Mouse (Mus musculus): ENCODE data around the gene Hoxa11. TPM values are rescaled to one million over a fixed set of nuclear protein-coding genes. Genes with fewer than 3 reads are reported as not detected.

The Hoxa11 gene
- polyA plus RNA-seq (2015; fragmentation: Nextera tagmentation; extraction: Ambion mirVana): not detected in 2 replicates

DNA sequence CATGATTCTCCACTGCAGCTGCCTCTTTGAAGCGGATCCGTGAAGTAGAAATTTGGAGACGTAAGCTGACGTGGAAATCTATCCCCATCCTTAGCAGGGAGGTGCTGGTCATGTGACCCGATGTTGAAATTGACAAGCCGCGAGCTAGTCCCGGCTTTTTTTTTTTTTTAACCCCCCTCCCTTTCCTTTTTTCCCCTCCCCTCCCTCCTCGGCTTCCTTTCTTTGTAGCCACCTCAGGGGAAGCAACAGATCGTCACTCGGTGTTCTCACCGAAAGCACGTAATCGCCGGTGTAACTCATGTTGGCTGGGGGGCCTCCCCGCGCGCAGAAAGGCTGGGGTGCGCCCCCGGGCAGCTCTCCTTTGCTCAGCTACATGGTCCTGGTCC, at the start of gene Hoxa11:
Gene Hoxa11, minus strand, starts transcription at position 54 of the 386 bp plus-strand sequence.
- H3K9me3 ChIP-seq: no peaks in the 10 kb centered on the region
- no peak within 1 kb of the TSS for H3K4me3 ChIP-seq
- H3K27me3 ChIP-seq: peaks cover 99% of the 10 kb centered on the region
- H3K4me2 ChIP-seq: no peak within 1 kb of the TSS
- H3K4me1 ChIP-seq: peaks cover 9% of the 10 kb centered on the region; the same call in 1 of the 2 replicates
- ATAC-seq (ENCODE audit: insufficient number of reproducible peaks, insufficient read depth, low FRiP score, low TSS enrichment, low read depth): no peak
- H3K9ac ChIP-seq: no peak within 1 kb of the TSS
- H3K27ac ChIP-seq: no peak within 1 kb of the TSS
- WGBS: 1% methylated on average over 20 of the region's 20 CpGs
- no peaks in the 10 kb centered on the region for H3K36me3 ChIP-seq

DNA sequence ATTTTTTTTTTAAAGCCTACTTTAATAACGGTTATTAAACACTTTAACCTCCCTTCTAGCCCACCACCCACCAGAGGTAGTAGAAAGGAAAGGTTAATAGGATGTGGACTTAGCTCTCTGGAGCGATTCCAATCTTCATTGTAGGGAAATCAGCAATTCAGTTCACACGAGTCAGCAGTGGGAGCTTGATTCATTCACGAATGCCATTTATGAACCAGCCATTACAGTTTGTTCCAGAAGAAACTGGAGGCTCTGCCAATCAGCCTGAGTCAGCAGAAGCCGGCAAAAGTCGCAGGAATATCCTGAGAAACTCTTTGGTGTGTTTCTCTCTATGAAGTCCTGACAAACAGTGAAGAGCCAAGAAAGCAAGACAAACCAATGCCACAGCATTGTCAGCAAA, 49.0 kb upstream of the Hoxa11 start:
- H3K4me1 ChIP-seq: peaks cover 9% of the 10 kb centered on the region
- ATAC-seq (ENCODE audit: insufficient number of reproducible peaks, insufficient read depth, low FRiP score, low TSS enrichment, low read depth): no peak
- no peaks in the 10 kb centered on the region for H3K9me3 ChIP-seq
- H3K4me2 ChIP-seq: no peak overlapping the region
- H3K9ac ChIP-seq: no peak overlapping the region
- no peaks in the 10 kb centered on the region for H3K36me3 ChIP-seq
- no peak overlapping the region for H3K27ac ChIP-seq
- H3K4me3 ChIP-seq: no peak overlapping the region
- peaks cover 87% of the 10 kb centered on the region for H3K27me3 ChIP-seq
- WGBS: 74% methylated on average over 6 of the region's 6 CpGs

DNA sequence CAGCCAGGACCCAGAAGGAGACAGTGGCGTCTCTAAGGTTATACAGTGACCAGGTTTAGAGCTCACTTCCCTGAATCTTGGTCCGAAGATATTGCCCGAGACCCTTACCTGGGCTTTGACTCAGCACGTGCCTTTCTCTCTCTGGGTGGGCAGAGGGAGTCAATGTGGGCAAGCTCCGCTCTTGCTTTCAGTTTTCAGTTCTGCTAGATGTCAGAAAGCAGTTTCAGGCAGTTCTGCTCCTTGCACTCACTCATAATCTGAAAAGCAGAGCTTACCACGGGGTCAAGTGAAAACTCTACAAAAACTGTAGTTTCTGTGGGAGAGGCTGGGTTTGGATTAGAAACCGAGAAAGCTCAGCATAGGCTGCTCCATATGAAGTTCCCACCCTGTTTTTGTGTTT, 46.7 kb upstream of the Hoxa11 start:
- H3K4me2 ChIP-seq: no peak overlapping the region
- H3K27me3 ChIP-seq: peaks cover 93% of the 10 kb centered on the region
- H3K27ac ChIP-seq: no peak overlapping the region
- H3K36me3 ChIP-seq: no peaks in the 10 kb centered on the region
- no peak overlapping the region for H3K4me3 ChIP-seq
- no peaks in the 10 kb centered on the region for H3K9me3 ChIP-seq
- H3K4me1 ChIP-seq: peaks cover 9% of the 10 kb centered on the region
- WGBS: 52% methylated on average over 7 of the region's 7 CpGs
- H3K9ac ChIP-seq: no peak overlapping the region
- no peak for ATAC-seq (ENCODE audit: insufficient number of reproducible peaks, insufficient read depth, low FRiP score, low TSS enrichment, low read depth)

DNA sequence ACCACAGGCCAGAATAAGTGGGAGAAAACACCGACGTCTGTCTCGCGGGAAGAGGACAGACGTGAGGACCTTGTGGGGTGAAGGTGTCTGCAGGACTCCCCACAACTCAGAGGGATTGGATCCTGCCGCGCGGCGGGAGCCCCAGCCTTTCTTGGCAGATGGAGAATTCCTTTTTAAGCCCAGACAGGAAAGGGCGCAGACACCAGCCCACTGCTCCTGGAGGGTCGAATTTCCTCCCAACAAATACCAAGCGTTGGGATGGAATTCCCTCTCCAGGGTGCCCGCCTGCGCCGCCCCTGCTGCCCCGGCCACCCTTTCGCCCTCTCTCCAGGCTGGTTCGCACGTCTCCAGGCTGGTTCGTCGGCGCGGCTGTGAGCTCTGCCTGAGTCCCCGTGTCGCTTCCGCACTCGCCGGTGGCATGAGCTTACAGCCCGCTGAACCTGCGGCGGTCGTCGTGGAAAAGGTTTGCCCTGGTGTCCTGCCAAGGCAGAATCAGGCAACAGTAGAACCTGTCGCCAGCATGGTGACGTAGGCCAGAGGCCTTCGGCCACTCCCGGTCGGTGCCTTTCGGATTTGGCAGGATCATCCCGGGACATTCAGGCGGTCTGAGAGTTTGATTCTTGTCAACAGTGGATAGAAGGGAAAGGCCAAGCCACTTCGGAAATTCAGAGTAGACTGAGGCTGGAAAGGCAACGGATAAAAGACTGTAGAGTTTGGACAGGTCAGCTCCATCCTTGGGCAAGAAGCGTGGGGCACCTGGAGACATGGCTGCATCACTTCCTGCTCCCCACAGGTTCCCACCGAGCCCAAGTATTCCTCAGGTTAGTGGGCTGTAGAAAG, 45.6 kb upstream of the Hoxa11 start:
- ATAC-seq (ENCODE audit: insufficient number of reproducible peaks, insufficient read depth, low FRiP score, low TSS enrichment, low read depth): no peak
- peaks cover 9% of the 10 kb centered on the region for H3K4me1 ChIP-seq
- peak overlapping the region; percentile 56 for H3K4me2 ChIP-seq
- H3K36me3 ChIP-seq: no peaks in the 10 kb centered on the region
- peak overlapping the region; percentile 32 for H3K4me3 ChIP-seq
- peak overlapping the region; percentile 49 for H3K9ac ChIP-seq
- peaks cover 92% of the 10 kb centered on the region for H3K27me3 ChIP-seq
- 2% methylated on average over 45 of the region's 45 CpGs for WGBS
- no peaks in the 10 kb centered on the region for H3K9me3 ChIP-seq
- no peak overlapping the region for H3K27ac ChIP-seq

DNA sequence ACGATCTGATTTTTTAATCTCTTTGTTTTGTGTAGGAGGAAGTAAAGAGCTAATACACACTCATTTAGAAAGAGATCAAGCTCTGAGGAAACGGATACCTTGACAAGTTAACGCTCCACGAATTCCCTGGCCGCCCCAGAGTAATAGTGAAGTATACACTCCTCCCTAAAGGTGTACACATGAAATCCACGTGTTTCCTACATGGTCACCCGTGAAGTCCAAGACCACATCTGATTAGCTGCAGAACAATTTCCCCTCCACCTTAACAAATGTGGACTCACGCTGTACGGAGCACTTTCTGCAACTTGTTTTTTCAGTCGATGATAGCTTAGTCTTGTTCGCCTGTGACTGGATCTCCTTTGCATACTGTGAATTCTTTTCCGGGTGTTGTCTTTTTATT, 44.6 kb upstream of the Hoxa11 start:
- no peak for ATAC-seq (ENCODE audit: insufficient number of reproducible peaks, insufficient read depth, low FRiP score, low TSS enrichment, low read depth)
- WGBS: 16% methylated on average over 12 of the region's 12 CpGs
- peaks cover 91% of the 10 kb centered on the region for H3K27me3 ChIP-seq

DNA sequence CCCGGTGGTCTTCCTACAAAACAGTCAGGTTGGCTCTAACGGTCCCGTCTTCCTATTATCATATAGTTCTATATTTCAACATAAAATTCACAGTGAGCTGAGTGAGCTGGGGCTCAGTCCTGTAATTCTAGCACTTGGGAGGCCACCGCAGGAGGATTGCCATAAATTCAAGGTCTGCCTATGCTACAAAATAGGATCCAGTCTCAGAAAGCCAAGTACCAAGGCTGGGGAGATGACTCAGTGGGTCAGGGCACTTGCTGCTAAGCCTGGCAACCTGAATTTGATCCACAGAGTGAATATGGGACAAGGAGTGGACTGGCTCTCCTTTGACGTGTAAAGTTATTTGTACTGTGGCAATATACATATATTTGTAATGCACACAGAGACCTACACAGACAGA, 38.3 kb upstream of the Hoxa11 start:
- no peaks in the 10 kb centered on the region for H3K9me3 ChIP-seq
- H3K27ac ChIP-seq: no peak overlapping the region
- ATAC-seq (ENCODE audit: insufficient number of reproducible peaks, insufficient read depth, low FRiP score, low TSS enrichment, low read depth): no peak
- WGBS: 81% methylated on average over 5 of the region's 5 CpGs
- no peaks in the 10 kb centered on the region for H3K4me1 ChIP-seq
- peaks cover 85% of the 10 kb centered on the region for H3K27me3 ChIP-seq
- no peak overlapping the region for H3K4me2 ChIP-seq
- H3K36me3 ChIP-seq: no peaks in the 10 kb centered on the region
- no peak overlapping the region for H3K9ac ChIP-seq
- H3K4me3 ChIP-seq: no peak overlapping the region

More for the DNA sequence above, 44.6 kb upstream of the Hoxa11 start:
- no peaks in the 10 kb centered on the region for H3K9me3 ChIP-seq
- H3K4me3 ChIP-seq: no peak overlapping the region
- peaks cover 9% of the 10 kb centered on the region for H3K4me1 ChIP-seq
- no peak overlapping the region for H3K27ac ChIP-seq
- no peak overlapping the region for H3K4me2 ChIP-seq
- no peak overlapping the region for H3K9ac ChIP-seq
- H3K36me3 ChIP-seq: no peaks in the 10 kb centered on the region

DNA sequence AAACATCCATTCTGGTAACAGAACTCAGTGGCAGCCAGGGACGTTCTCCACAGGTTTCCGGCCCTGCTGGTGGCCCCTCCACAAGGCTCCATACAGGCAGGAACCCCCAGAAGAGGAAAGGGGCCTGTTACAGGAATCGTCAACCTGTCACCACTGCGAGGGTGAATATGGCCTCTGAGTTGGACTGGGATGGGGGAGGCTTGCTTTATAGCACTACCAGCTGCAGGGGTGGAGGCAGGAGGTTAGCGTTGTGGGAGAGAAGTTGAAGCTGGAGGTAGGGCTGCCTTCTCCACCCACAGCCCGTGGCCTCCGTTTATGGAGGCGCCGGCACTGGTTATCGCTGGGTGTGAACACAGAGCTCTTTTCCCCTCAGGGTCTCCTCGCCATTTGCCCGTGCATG, 35.5 kb upstream of the Hoxa11 start:
- WGBS: 57% methylated on average over 12 of the region's 12 CpGs

DNA sequence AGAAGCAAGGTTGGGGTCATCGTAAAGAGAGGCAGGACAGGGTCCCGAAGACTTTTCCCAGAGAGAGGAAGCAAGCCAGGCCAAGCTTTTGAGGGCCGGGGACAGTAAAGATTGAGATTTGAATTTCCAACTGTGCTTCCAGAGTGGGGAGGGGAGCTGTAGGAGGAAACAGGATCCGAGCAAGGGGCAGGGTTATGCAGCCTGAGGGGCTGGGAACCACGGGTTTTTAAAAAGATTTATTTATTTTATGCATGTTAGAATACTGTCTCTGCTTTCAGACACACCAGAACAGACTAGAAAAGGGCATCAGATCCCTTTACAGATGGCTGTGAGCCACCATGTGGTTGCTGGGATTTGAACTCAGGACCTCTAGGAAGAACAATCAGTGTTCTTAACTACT, 31.3 kb upstream of the Hoxa11 start:
- no peaks in the 10 kb centered on the region for H3K36me3 ChIP-seq
- H3K27ac ChIP-seq: no peak overlapping the region
- no peaks in the 10 kb centered on the region for H3K9me3 ChIP-seq
- WGBS: 5% methylated on average over 5 of the region's 5 CpGs
- H3K4me2 ChIP-seq: no peak overlapping the region
- no peak overlapping the region for H3K9ac ChIP-seq
- no peak for ATAC-seq (ENCODE audit: insufficient number of reproducible peaks, insufficient read depth, low FRiP score, low TSS enrichment, low read depth)
- H3K27me3 ChIP-seq: peaks cover 97% of the 10 kb centered on the region
- 0 out of 2 replicates have a peak, but pooled peaks cover 2% of the 10 kb centered on the region for H3K4me1 ChIP-seq
- H3K4me3 ChIP-seq: no peak overlapping the region

More for the DNA sequence above, 35.5 kb upstream of the Hoxa11 start:
- H3K9ac ChIP-seq: no peak overlapping the region
- H3K4me2 ChIP-seq: no peak overlapping the region
- peaks cover 88% of the 10 kb centered on the region for H3K27me3 ChIP-seq
- ATAC-seq (ENCODE audit: insufficient number of reproducible peaks, insufficient read depth, low FRiP score, low TSS enrichment, low read depth): no peak
- H3K27ac ChIP-seq: no peak overlapping the region
- H3K9me3 ChIP-seq: no peaks in the 10 kb centered on the region
- no peak overlapping the region for H3K4me3 ChIP-seq
- H3K36me3 ChIP-seq: no peaks in the 10 kb centered on the region
- H3K4me1 ChIP-seq: no peaks in the 10 kb centered on the region

DNA sequence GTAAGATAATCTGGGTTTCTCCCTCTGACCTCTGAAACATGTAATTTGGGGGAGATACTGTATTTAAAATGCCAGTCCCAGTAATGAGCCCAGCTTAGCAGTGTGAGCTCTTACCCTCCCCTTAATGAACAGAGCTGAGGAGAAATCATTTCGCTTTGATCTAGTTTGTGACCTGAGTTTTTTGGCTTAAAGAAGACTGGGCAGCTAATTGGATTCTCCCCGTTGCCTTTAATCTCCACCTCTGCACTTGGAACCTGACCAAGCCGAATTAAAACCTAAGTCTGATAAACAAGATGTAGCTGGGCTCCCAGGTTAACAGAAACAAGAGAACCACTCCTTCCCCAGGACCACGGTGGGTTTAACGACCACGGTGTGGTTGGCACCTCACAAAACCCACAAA, 30.8 kb upstream of the Hoxa11 start:
- Histone ChIP-seq H3K9me3 (no peaks in the 10 kb centered on the region), H3K4me1 (0 out of 2 replicates have a peak, but pooled peaks cover 2% of the 10 kb centered on the region), H3K27me3 (peaks cover 97% of the 10 kb centered on the region), H3K9ac (no peak overlapping the region), H3K4me2 (no peak overlapping the region), H3K27ac (no peak overlapping the region), H3K36me3 (no peaks in the 10 kb centered on the region), H3K4me3 (no peak overlapping the region)
- 4% methylated on average over 6 of the region's 6 CpGs for WGBS
- no peak for ATAC-seq (ENCODE audit: insufficient number of reproducible peaks, insufficient read depth, low FRiP score, low TSS enrichment, low read depth)

DNA sequence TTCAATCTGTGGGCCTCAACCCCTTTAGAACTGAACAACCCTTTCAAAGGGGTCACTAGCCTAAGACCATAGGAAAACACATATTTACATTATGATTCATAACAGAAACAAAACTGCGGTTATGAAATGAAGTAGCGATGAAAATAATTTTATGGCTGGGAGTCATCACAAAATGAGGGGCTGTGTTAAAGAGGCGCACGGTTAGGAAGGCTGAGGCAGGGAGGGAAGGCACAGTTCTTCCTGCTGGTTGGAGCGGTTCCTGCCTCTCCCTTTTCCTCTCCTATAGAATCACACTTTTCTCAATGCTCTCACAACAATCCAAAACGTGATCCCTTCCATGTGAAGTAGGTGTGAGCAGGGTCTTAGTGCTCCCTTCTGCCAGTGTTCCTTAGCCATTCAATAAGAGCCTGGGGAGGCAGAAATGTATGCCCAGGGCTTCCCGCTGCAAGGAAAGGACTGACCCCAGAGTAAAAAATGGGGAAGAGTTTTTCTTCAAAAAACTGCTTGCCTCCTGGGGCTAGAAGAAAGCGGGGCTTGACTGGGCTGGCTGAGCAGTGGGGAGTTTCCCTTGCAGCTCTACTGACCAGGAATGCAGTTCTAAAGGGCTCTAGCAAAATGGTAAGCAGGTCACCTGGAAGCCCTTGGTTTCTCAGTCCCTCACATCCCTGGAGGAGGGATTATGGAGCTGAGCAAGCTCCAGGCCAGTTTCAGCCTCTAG, 30.1 kb upstream of the Hoxa11 start:
- Histone ChIP-seq H3K9ac (no peak overlapping the region), H3K36me3 (no peaks in the 10 kb centered on the region), H3K27ac (no peak overlapping the region), H3K27me3 (peaks cover 97% of the 10 kb centered on the region), H3K4me3 (no peak overlapping the region), H3K9me3 (no peaks in the 10 kb centered on the region), H3K4me1 (0 out of 2 replicates have a peak, but pooled peaks cover 2% of the 10 kb centered on the region), H3K4me2 (no peak overlapping the region)
- no peak for ATAC-seq (ENCODE audit: insufficient number of reproducible peaks, insufficient read depth, low FRiP score, low TSS enrichment, low read depth)
- WGBS: 8% methylated on average over 8 of the region's 8 CpGs

DNA sequence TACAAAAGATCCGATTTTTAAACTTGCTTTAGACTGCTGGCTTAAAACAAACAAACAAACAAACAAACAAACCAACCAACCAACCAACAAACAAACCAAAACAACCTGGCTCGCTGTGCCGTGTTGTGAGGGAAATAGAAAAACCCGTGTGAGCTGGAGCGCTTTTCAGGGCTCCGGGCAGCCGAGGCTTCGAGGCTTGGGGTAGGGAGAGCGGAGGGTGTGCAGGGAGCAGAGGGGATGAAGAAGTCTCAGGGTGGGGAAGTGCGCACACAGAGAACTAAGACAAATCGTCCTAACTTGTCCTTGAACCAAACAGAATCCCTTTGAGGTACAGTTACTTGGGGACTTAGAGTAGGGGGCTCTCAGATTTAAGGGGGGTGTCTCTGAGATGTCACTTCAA, 29.0 kb upstream of the Hoxa11 start:
- H3K9me3 ChIP-seq: no peaks in the 10 kb centered on the region
- no peak overlapping the region for H3K9ac ChIP-seq
- no peak overlapping the region for H3K4me2 ChIP-seq
- peaks cover 98% of the 10 kb centered on the region for H3K27me3 ChIP-seq
- no peak overlapping the region for H3K4me3 ChIP-seq
- 1% methylated on average over 11 of the region's 11 CpGs for WGBS
- H3K4me1 ChIP-seq: 0 out of 2 replicates have a peak, but pooled peaks cover 2% of the 10 kb centered on the region
- H3K36me3 ChIP-seq: no peaks in the 10 kb centered on the region
- H3K27ac ChIP-seq: no peak overlapping the region
- no peak for ATAC-seq (ENCODE audit: insufficient number of reproducible peaks, insufficient read depth, low FRiP score, low TSS enrichment, low read depth)
